Mouse (Mus musculus) kidney, embryonic 16.5 days (tissue): ENCODE measurements around the gene Safb2. TPM values are rescaled to one million over a fixed set of nuclear protein-coding genes. Genes with fewer than 3 reads are reported as not detected.

ENCODE experiments used
- ATAC-seq: fragments of 200-750 bp; cut with Nextera tagmentation; 2 replicates; pipeline ENCODE4 v1.8.0; 2017; ENCODE audit warnings: moderate TSS enrichment; ENCODE audit not compliant: low FRiP score, low TSS enrichment
- H3K27ac ChIP-seq: fragments of 300-500 bp; sonication (generic); 2 replicates; pipeline ENCODE4 v1.5.1; 2014; ENCODE audit warnings: low read length
- H3K27me3 ChIP-seq: fragments of 300-500 bp; sonication (generic); 2 replicates; pipeline ENCODE4 v1.6.1; 2014; ENCODE audit warnings: low read length, control low read depth, mixed read lengths; ENCODE audit not compliant: insufficient read depth
- H3K36me3 ChIP-seq: fragments of 300-500 bp; sonication (generic); 2 replicates; pipeline ENCODE4 v1.6.1; 2014; ENCODE audit warnings: low read length, control low read depth, mixed read lengths; ENCODE audit not compliant: insufficient read depth
- H3K4me1 ChIP-seq: fragments of 300-500 bp; sonication (generic); 2 replicates; pipeline ENCODE4 v1.6.1; 2014; ENCODE audit warnings: low read length, control low read depth, mixed read lengths; ENCODE audit not compliant: insufficient read depth
- H3K4me2 ChIP-seq: fragments of 300-500 bp; sonication (generic); replicated peaks from 2 replicates; pipeline ENCODE4 v1.6.1; 2014; ENCODE audit warnings: low read depth, low read length
- H3K4me3 ChIP-seq: fragments of 300-500 bp; sonication (generic); 2 replicates; pipeline ENCODE4 v1.5.1; 2014; ENCODE audit warnings: mild to moderate bottlenecking, low read length
- H3K9ac ChIP-seq: fragments of 300-500 bp; sonication (generic); replicated peaks from 2 replicates; pipeline ENCODE4 v1.6.1; 2014; ENCODE audit warnings: low read length
- H3K9me3 ChIP-seq: fragments of 300-500 bp; sonication (generic); 2 replicates; pipeline ENCODE4 v1.6.1; 2016; ENCODE audit warnings: low read length, control low read depth
- WGBS: fragments of 180-500 bp; shearing (Covaris S2); extraction: QIAGEN DNeasy Blood & Tissue Kit; methylation state at CpG from one replicate; pipeline ENCODE4 v1.1.7; 2014; 5-methylcytosine and 5-hydroxymethylcytosine counted together
- polyA plus RNA-seq: library from polyadenylated mRNA; unstranded; fragments of >200 nt; fragmentation: Nextera tagmentation; extraction: Ambion mirVana; gene quantifications from 2 replicates; pipeline ENCODE4 v1.2.1, GENCODE M21; 2015

The Safb2 gene
- polyA plus RNA-seq, 1 experiment from 2014 or later = 80.2 TPM

- peaks cover 29% of the 10 kb centered on the region for H3K36me3 ChIP-seq
- no peak overlapping the region for H3K27ac ChIP-seq
- H3K4me3 ChIP-seq = no peak overlapping the region
- H3K27me3 ChIP-seq = no peaks in the 10 kb centered on the region
- no peak for ATAC-seq
- H3K9me3 ChIP-seq = no peaks in the 10 kb centered on the region
- H3K4me2 ChIP-seq = no peak overlapping the region
- 81% methylated on average over 2 of the region's 2 CpGs for WGBS
- H3K4me1 ChIP-seq = peaks cover 37% of the 10 kb centered on the region
- no peak overlapping the region for H3K9ac ChIP-seq
These were observed 26.9 kb upstream of the Safb2 start for GRCm38 (mm10) chr17:56611323-56611722.

- peak; percentile 90 for ATAC-seq
- Histone ChIP-seq H3K4me2 (peak within 1 kb of the TSS; percentile 72), H3K4me3 (peak within 1 kb of the TSS; percentile 66), H3K9ac (peak within 1 kb of the TSS; percentile 77), H3K27me3 (no peaks in the 10 kb centered on the region), H3K9me3 (no peaks in the 10 kb centered on the region), H3K36me3 (peaks cover 30% of the 10 kb centered on the region), H3K4me1 (peaks cover 27% of the 10 kb centered on the region), H3K27ac (peak within 1 kb of the TSS; percentile 73)
- WGBS = under 1% methylated on average over 44 of the region's 44 CpGs
These were observed 25.2 kb upstream of the Safb2 start, which contains the start of gene 2410015M20Rik for GRCm38 (mm10) chr17:56609452-56610171. TSS of gene 2410015M20Rik (minus strand) at chr17:56609771.

DNA sequence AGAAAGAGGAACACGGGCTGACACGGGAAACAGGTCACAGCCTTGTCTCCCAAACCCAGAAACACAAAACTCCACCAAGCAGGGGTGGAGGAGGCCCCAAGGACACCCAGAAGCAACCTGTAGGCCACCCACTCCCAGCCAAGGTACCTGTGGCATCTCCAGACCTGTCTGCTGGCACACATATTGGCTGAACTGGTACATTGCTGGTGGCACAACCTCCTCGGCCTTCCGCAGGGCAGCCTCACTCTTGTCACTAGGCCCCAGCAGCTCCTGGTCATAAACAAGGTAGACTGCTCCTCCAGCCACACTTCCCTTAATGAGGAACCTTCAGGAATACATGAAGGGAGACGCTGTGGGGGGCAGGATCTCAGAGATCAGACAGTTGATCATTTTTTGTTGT, 24.3 kb upstream of the Safb2 start:
- no peaks in the 10 kb centered on the region for H3K27me3 ChIP-seq
- peaks cover 39% of the 10 kb centered on the region for H3K36me3 ChIP-seq
- H3K4me1 ChIP-seq = peaks cover 22% of the 10 kb centered on the region
- 42% methylated on average over 5 of the region's 5 CpGs for WGBS
- ATAC-seq = no peak
- H3K9me3 ChIP-seq = no peaks in the 10 kb centered on the region
- H3K9ac ChIP-seq = peak overlapping the region; percentile 77
- peak overlapping the region; percentile 72 for H3K4me2 ChIP-seq
- no peak overlapping the region for H3K27ac ChIP-seq
- H3K4me3 ChIP-seq = peak overlapping the region; percentile 66

- Histone ChIP-seq H3K4me1 (peaks cover 22% of the 10 kb centered on the region), H3K9me3 (no peaks in the 10 kb centered on the region), H3K4me2 (no peak overlapping the region), H3K9ac (no peak overlapping the region), H3K36me3 (peaks cover 50% of the 10 kb centered on the region), H3K27ac (no peak overlapping the region), H3K27me3 (no peaks in the 10 kb centered on the region), H3K4me3 (no peak overlapping the region)
- ATAC-seq = no peak
- WGBS = 51% methylated on average over 3 of the region's 3 CpGs
These were observed 23.2 kb upstream of the Safb2 start for GRCm38 (mm10) chr17:56607521-56608062.

- H3K4me2 ChIP-seq = no peak overlapping the region
- no peaks in the 10 kb centered on the region for H3K9me3 ChIP-seq
- WGBS = 87% methylated on average over 9 of the region's 9 CpGs
- no peaks in the 10 kb centered on the region for H3K27me3 ChIP-seq
- H3K36me3 ChIP-seq = peaks cover 70% of the 10 kb centered on the region
- H3K4me3 ChIP-seq = no peak overlapping the region
- H3K4me1 ChIP-seq = peaks cover 14% of the 10 kb centered on the region
- no peak overlapping the region for H3K27ac ChIP-seq
- no peak for ATAC-seq
- H3K9ac ChIP-seq = no peak overlapping the region
These were observed 21.0 kb upstream of the Safb2 start for GRCm38 (mm10) chr17:56605431-56605830.

DNA sequence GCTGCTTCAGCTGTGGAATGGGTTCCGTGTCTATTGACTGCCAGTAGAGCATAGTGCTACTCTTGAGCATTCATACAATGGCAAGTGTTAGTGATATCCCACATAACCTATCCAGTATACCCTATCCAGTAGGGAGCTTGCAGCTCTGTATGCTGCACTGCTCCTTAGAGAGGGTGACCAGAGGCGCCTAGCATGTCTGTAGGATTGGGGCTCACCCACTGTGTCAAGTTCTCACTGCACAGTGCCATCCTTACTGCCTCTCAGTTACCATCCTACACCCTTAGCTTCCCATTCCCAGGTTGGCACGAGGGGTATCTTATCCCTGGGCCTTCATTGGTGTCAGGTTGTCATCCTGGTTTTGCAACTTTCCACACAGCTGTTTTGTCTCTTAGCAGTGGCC, 20.0 kb upstream of the Safb2 start:
- Histone ChIP-seq H3K4me2 (no peak overlapping the region), H3K27me3 (no peaks in the 10 kb centered on the region), H3K4me3 (no peak overlapping the region), H3K9ac (no peak overlapping the region), H3K36me3 (peaks cover 80% of the 10 kb centered on the region), H3K27ac (no peak overlapping the region), H3K4me1 (peaks cover 10% of the 10 kb centered on the region), H3K9me3 (no peaks in the 10 kb centered on the region)
- no peak for ATAC-seq
- WGBS = 91% methylated on average over 3 of the region's 3 CpGs

DNA sequence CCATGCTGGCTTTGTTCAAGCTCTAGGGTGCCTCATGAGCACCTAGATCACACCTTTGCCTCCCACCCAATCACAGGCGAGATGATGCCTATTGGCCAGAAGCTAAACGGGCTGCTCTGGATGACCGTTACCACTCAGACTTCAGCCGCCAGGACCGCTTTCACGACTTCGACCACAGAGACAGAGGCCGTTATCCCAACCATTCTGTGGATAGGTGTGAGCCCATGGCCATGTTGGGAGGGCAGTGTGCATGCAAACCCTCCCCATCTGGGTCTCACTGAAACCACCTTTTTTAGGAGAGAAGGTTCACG, 19.6 kb upstream of the Safb2 start:
- peaks cover 10% of the 10 kb centered on the region for H3K4me1 ChIP-seq
- H3K4me3 ChIP-seq = no peak overlapping the region
- no peak overlapping the region for H3K27ac ChIP-seq
- WGBS = 86% methylated on average over 9 of the region's 9 CpGs
- no peak for ATAC-seq
- H3K9me3 ChIP-seq = no peaks in the 10 kb centered on the region
- H3K4me2 ChIP-seq = no peak overlapping the region
- no peak overlapping the region for H3K9ac ChIP-seq
- H3K36me3 ChIP-seq = peaks cover 83% of the 10 kb centered on the region
- no peaks in the 10 kb centered on the region for H3K27me3 ChIP-seq

DNA sequence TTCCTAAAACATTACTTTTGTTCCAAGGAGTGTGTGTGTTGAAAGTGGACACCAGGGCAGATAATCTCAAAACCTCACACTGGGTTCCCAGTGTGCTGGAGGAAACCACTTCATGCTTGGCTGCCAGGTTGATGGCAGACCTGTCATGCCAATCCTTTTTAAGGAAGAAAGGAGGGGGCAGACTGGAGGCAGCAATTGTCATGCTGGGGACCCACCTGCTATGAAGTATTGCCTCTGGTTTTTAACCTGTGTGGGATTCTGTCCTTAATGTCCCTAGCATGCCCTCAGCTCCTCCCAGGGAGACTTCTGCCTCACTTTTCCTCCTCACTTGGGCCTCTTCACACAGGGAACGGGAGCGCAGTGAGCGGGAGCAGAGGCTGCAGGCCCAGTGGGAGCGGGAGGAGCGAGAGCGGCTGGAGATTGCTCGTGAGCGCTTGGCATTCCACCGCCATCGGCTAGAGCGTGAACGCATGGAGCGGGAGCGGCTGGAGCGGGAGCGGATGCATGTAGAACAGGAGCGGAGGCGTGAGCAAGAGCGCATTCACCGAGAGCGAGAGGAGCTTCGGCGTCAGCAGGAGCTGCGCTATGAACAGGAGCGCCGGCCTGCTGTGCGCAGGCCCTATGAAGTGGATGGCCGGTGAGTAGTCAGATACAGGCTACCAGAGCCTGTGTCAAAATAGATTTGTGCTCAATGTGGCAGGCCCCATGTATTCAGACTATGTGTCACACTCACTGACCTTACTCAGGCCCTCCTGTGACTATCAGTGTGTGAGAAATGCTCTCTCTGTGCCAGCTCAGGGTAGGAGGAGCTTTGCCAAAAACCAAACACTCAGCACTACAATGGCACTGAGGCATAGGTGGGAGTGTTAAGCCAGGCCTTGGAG, 19.0 kb upstream of the Safb2 start:
- Histone ChIP-seq H3K4me3 (no peak overlapping the region), H3K27me3 (no peaks in the 10 kb centered on the region), H3K4me2 (no peak overlapping the region), H3K27ac (no peak overlapping the region), H3K9me3 (no peaks in the 10 kb centered on the region), H3K4me1 (peaks cover 5% of the 10 kb centered on the region), H3K36me3 (peaks cover 83% of the 10 kb centered on the region), H3K9ac (no peak overlapping the region)
- WGBS = 96% methylated on average over 28 of the region's 28 CpGs
- no peak for ATAC-seq

DNA sequence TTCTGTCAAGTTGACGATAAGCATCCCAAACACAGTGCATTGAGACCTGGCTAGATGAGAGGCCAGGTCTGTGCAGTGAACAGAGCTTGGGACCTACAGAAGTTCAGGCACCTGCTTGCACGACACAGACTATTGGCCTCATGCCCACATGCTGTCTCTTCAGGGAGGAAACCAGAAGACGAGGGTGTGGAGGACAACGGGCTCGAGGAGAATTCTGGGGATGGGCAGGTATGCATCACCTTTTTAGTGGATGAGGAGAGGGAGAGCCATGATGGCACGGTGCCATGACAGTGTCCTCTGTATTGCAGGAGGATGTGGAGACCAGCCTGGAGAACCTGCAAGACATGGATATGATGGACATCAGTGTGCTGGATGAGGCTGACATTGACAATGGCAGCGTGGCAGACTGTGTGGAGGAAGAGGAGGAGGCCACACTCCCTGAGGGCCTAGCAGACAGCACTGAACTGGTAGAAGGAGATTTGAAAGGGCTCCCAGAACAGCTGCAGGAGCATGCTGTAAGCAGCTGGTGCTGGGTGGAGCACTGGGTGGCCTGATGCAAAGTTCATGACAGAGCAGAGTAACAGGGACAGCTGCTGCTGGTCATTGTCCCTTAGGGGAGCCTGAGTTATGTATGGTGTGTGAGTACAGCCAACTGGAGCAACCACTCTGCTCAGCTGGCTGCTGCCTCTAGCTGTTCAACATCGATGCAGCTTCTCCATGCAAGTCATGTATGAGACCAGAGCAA, 9.3 kb upstream of the Safb2 start:
- no peak for ATAC-seq
- H3K9ac ChIP-seq = no peak overlapping the region

More for the DNA sequence above, 9.3 kb upstream of the Safb2 start:
- WGBS = 89% methylated on average over 8 of the region's 8 CpGs
- Histone ChIP-seq H3K4me3 (no peak overlapping the region), H3K4me2 (no peak overlapping the region), H3K36me3 (peaks cover 76% of the 10 kb centered on the region), H3K27ac (no peak overlapping the region), H3K27me3 (no peaks in the 10 kb centered on the region), H3K4me1 (no peaks in the 10 kb centered on the region), H3K9me3 (no peaks in the 10 kb centered on the region)
